Mouse (Mus musculus) embryonic fibroblast, embryonic 13.5 days (primary cell): ENCODE results near the gene Kdm5a.

Experiments
- CTCF ChIP-seq: IDR thresholded peaks from 2 replicates; pipeline ENCODE4 v1.5.1; 2011; ENCODE audit warnings: mild to moderate bottlenecking, control low read depth, low read length, moderate library complexity, borderline replicate concordance; ENCODE audit not compliant: insufficient read depth
- POLR2A ChIP-seq: IDR thresholded peaks from 2 replicates; pipeline ENCODE4 v1.6.1; 2011; ENCODE audit warnings: low read depth, mild to moderate bottlenecking, control low read depth, low read length, moderate library complexity

- no peak for TF ChIP-seq POLR2A
- TF ChIP-seq CTCF = no peak
These were observed 100.5 kb downstream of the Kdm5a start for GRCm38 (mm10) chr6:120464406-120464939.
